Mouse (Mus musculus): ENCODE results near the gene Fscn2. TPM values are rescaled to one million over a fixed set of nuclear protein-coding genes. Genes with fewer than 3 reads are reported as not detected.

Fscn2 gene
- polyA plus RNA-seq, 1 experiment from 2014 or later = 0.62 TPM

Small RNA genes within 50 kb of the gene (microRNA-seq; reads per million reads assigned to microRNA genes)
- gene Gm23419 (not detected), gene Mir6935 (2.0 reads per million)

Other genes starting within 250 kb of the Fscn2 start
- gene Slc38a10, start 210.2 kb upstream of the Fscn2 start, polyA plus RNA-seq (2014; fragmentation: Nextera tagmentation; extraction: Ambion mirVana) = 68.8 and 74.1 TPM in 2 replicates
- gene Bahcc1, start 128.6 kb upstream of the Fscn2 start, polyA plus RNA-seq (2014; fragmentation: Nextera tagmentation; extraction: Ambion mirVana) = 8.8 and 9.1 TPM in 2 replicates
- 979 and 1,136 TPM in 2 replicates for gene Actg1, start 13.0 kb upstream of the Fscn2 start, polyA plus RNA-seq (2014; fragmentation: Nextera tagmentation; extraction: Ambion mirVana)
- gene Faap100, start 17.2 kb downstream of the Fscn2 start, polyA plus RNA-seq (2014; fragmentation: Nextera tagmentation; extraction: Ambion mirVana) = 30.6 and 32.8 TPM in 2 replicates
- 35.6 and 37.2 TPM in 2 replicates for gene Nploc4, start 76.2 kb downstream of the Fscn2 start, polyA plus RNA-seq (2014; fragmentation: Nextera tagmentation; extraction: Ambion mirVana)
- not detected in 2 replicates for gene Tspan10, start 81.1 kb downstream of the Fscn2 start, polyA plus RNA-seq (2014; fragmentation: Nextera tagmentation; extraction: Ambion mirVana)
- 0.23 TPM in 1 of 2 replicates, not detected in the other for gene Pde6g, start 92.0 kb downstream of the Fscn2 start, polyA plus RNA-seq (2014; fragmentation: Nextera tagmentation; extraction: Ambion mirVana)
- 24.9 and 26.0 TPM in 2 replicates for gene Oxld1, start 96.5 kb downstream of the Fscn2 start, polyA plus RNA-seq (2014; fragmentation: Nextera tagmentation; extraction: Ambion mirVana)
- 19.5 and 20.2 TPM in 2 replicates for gene Ccdc137, start 96.6 kb downstream of the Fscn2 start, polyA plus RNA-seq (2014; fragmentation: Nextera tagmentation; extraction: Ambion mirVana)
- 40.0 and 44.4 TPM in 2 replicates for gene Arl16, start 106.1 kb downstream of the Fscn2 start, polyA plus RNA-seq (2014; fragmentation: Nextera tagmentation; extraction: Ambion mirVana)
- 225 and 239 TPM in 2 replicates for gene Mrpl12, start 123.1 kb downstream of the Fscn2 start, polyA plus RNA-seq (2014; fragmentation: Nextera tagmentation; extraction: Ambion mirVana)
- 39.4 and 41.7 TPM in 2 replicates for gene Slc25a10, start 130.3 kb downstream of the Fscn2 start, polyA plus RNA-seq (2014; fragmentation: Nextera tagmentation; extraction: Ambion mirVana)
- gene Gcgr, start 169.2 kb downstream of the Fscn2 start, polyA plus RNA-seq (2014; fragmentation: Nextera tagmentation; extraction: Ambion mirVana) = 2.3 and 2.5 TPM in 2 replicates
- 153 and 158 TPM in 2 replicates for gene Mcrip1, start 188.2 kb downstream of the Fscn2 start, polyA plus RNA-seq (2014; fragmentation: Nextera tagmentation; extraction: Ambion mirVana)
- gene Ppp1r27, start 189.6 kb downstream of the Fscn2 start, polyA plus RNA-seq (2014; fragmentation: Nextera tagmentation; extraction: Ambion mirVana) = not detected in 2 replicates
- 431 and 451 TPM in 2 replicates for gene P4hb, start 211.7 kb downstream of the Fscn2 start, polyA plus RNA-seq (2014; fragmentation: Nextera tagmentation; extraction: Ambion mirVana)
- 360 and 367 TPM in 2 replicates for gene Arhgdia, start 220.1 kb downstream of the Fscn2 start, polyA plus RNA-seq (2014; fragmentation: Nextera tagmentation; extraction: Ambion mirVana)
- gene Alyref, start 236.8 kb downstream of the Fscn2 start, polyA plus RNA-seq (2014; fragmentation: Nextera tagmentation; extraction: Ambion mirVana) = 251 and 254 TPM in 2 replicates
- 223 and 251 TPM in 2 replicates for gene Anapc11, start 236.9 kb downstream of the Fscn2 start, polyA plus RNA-seq (2014; fragmentation: Nextera tagmentation; extraction: Ambion mirVana)
- gene Npb, start 246.9 kb downstream of the Fscn2 start, polyA plus RNA-seq (2014; fragmentation: Nextera tagmentation; extraction: Ambion mirVana) = 17.5 and 18.9 TPM in 2 replicates